Mouse (Mus musculus) right cerebral cortex, adult 18-20 months (tissue): ENCODE measurements around the gene S100a6.

ENCODE experiments used
- DNase-seq: peaks from one replicate; pipeline ENCODE4 v3.0.0; 2022; ENCODE audit warnings: mixed read lengths

S100a6 gene

DNA sequence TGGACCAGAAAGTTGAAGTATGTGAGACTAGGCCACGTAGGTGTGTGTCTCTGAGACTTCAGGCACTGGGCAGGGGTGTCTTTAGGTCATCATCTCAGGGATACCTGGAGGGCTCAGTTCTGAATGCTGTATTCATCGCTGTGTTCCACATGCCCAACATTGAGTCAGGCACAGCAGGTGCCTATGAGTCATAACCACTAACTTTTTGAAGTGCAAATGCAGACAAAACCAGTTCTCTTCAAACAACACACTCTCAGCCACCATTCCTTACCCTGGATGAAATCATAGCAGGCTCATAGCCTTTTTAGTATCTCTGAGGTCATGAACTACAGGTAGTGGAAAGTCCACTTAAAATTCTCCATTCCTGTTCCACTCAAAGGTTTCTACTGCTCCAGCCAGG is 16.6 kb downstream of the S100a6 start:
- no peak for DNase-seq

DNA sequence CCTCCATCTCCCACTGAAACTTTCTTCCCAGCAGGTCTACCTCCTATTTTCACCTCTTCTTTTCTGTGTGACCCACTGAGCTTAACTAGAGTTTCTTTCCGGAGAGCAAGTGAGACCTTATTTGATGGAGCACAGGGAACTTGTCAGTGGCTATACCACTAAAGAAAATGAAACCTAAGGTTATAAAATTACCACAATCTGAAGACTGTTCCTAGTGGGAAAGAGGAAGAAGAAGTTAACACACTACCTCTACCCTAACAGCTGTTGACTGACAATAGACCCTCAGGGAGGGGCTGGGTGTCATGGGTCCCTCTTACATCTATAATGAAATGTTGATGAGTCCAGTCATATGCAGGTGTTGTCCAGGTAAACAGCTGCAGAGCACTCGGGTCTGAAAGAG is 19.3 kb downstream of the S100a6 start:
- no peak for DNase-seq

DNA sequence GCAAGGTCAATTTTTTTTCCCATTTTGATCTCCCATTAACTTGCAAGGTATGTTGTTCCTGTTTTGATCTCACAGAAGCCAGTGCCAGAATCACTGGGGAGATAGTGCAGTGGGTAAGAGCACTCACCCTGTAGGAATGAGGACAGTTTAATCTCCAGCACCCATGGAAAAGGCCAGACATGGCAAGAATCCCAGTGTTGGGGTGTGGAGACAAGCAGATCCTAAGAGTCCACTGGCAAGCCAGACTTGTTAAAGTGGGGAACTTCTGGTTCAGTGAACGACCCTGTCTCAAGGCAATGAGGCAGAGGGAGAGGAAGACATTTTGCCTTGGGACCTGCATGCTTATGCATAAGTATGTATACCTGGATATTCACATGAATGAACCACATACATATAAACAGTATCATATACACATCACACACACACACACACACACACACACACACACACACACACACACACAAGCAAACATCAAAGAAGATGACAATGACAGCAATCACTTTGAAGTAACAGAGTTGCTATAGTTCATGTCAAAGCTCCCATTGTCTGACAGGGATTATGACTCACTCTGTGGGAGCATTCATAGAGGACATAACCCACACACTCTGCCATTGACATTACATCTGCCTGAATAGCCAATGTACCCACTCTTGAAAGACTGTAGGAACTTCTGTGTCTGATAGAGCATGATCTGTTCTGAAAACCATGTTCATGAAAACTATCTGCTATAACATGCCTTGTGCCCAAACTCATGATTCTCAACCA is 26.0 kb downstream of the S100a6 start:
- DNase-seq = no peak

DNA sequence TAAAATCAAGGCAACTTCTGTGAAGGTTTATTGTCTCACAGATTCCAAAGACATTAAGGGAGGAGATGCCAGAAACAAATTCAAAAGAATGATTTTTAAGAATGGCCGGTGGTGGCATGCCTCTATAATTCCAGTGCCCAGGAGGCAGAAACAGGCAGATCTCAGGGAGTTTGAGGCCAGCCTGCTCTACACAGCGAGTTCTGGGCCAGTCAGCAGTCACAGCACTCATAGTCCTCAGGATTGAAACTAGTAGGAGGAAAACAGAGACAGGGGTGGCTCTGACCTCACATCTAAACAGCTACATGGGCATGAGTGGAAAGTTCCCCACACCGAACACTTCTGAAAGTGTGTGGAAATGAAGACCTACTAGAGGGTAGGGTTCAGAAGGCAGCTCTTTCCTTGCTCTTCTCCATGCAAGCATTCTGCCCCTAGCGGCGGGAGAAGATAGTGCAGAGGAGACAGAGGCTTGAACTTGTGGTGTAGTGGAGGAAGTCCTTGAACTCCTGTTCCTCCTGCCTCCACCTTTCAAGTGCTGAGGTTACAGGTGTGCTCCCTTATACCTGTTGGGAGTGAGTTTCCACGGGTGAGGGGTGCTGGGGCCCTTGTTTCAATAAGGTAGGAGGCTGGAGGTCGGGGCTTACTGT is 27.0 kb downstream of the S100a6 start:
- DNase-seq = no peak

DNA sequence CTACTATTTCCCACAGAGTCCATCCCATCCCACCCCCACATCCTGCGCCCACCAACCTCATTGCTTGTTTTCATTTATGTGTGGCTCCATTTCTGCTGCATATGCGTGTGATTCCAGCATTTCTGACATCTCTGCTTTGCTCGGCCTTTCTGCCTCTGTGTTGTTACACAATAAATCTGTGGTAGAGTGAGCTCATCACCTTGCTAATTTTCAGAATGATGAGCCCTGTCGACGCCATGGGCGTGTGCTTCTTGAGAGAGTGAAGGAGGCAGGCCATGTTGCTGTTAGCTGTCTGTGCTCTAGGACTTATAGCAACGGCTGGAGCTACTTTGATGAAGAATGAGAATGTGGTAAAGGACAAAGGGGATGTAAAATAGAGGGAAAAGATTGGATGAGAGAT is 28.3 kb downstream of the S100a6 start:
- no peak for DNase-seq

DNA sequence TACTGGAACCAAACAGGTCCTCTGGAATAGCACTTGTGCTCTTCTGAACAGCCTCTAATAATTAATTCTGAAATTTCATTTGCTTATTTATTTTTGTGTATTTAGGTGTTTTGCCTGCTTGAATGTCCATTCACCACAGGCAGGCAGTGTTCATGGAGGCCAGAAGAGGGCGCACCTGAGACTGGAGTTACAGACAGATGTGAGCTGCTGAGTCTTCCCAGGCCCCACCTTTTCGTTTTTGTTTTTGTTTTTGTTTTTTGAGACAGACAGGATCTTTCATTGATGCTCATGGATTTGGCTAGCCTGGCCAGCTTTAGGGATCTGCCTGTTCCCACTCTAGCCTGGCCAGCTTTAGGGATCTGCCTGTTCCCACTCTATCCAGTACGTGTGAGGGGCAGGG is 31.5 kb downstream of the S100a6 start:
- peak; percentile 33 for DNase-seq

DNA sequence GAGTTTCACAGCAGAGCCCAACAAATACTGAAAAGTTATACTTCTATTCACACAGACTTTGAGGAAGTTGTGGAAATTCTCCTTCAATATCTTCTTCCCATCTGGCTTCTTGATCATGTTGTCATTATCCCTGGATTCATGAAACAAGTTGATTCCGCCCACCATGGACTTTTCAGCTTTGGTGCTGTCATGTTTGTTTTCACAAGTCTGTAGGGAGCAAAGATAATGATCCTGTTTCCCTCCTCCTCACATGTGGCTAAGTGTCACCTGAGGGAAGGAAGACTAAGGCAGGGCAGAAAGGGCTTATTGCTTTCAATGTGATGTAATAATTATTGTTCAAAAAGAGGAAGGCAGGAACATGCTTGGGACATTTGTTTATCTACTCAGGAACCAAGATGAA is 34.6 kb downstream of the S100a6 start:
- no peak for DNase-seq

DNA sequence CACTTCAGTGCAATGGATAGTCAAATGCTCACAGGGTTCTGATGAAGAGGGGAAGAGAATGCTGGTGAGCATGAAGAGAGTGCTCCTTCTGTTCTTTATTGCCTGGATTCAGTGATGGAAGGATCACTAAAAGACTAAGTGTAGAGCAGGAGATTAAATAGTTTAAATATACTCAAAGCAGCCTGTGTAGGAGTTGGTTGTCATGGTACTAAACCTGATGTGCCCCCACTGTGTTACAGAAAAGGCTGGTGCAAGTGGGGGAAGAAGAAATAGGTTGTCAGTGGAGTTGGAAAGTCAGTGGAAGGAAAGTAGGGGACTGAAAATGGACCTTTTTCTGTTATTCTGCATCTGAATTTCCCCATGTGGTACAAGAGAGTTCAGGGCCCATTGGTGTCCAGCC is 36.3 kb downstream of the S100a6 start:
- peak; percentile 42 for DNase-seq

DNA sequence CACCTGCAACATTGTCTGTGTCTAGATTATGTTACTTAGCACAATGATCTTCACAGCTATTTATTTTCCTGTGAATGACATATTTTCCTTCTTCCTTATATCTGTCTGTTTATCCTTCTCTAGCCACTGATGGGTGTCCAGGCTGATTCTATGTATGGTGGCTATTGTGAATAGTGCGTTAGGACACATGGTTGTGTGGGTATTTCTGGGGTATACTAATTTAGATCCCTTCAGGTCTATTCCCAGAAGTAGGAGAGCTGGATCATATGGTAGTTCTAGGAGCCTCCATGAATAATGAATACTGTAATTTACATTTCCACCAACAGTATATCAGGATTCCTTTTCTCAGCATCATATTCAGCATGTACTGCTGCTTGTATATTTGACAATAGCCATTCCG is 37.1 kb downstream of the S100a6 start:
- DNase-seq = no peak

DNA sequence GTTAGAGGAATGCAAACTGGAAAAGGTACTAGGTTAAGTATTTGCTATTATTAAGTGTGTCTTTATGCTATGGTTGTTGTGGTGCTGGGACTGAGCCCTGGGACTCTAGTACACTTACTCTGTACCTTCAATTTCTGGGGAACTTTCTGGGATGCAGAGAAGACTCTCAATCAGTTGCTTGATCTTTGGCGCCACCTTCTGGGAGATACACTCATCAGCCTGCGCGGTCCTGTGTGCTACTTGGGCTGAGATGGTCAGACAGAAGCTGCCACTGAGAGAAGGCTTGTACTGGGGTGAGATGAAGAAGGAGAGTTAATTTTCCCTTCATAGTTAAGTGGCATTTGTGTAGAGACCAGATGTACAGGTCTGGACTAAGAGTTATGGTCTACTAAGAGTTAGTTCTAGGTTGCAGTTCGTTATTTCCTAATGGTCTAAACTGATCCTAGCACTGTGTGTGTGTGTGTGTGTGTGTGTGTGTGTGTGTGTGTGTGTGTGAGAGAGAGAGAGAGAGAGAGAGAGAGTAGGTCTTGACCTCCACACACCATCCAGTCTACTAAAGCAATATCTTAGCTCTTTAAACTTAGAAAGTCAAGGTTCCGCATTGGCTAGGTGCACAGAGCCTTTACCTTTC is 40.3 kb downstream of the S100a6 start:
- peak; percentile 82 for DNase-seq

DNA sequence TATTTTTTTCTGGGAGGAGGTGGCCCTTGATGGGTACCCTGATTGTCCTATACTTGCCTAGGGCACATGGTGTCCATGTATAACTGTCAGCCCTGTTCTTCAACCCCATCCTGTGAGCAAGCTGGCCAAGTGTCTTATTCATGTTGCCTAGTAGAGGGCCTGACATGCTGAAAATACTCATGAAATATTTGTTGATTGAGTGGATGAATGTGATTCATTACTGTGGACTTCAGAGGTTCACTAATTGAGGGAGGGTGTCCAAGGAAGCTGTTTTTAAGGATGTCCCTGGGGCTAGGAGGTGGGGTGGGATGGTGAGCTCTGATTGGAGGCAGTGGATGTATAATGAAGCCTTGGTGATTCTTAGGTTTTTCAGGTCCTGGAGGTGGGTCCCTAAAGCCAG is 41.0 kb downstream of the S100a6 start, which contains the start of gene S100a7a:
Gene S100a7a, plus strand, starts transcription at position 301 of the 400 bp plus-strand sequence.
- DNase-seq = no peak

DNA sequence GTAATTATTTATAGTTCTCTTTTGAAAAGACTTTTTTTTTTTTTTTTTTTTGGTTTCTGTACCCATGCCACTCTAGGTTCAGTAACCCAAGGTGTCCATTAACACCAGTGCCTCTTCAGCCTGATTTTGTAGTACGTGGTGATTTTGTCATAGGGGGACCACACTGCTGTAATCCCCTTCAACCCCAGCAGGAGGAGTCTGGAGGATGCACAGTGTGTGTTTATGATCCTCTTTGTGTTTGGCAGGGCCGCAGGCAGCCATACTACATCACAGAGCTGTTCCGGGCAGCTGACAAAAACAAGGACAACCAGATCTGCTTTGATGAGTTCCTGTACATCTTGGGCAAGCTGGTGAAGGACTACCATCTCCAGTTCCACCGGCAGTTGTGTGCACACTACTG is 44.7 kb downstream of the S100a6 start:
- DNase-seq = no peak

DNA sequence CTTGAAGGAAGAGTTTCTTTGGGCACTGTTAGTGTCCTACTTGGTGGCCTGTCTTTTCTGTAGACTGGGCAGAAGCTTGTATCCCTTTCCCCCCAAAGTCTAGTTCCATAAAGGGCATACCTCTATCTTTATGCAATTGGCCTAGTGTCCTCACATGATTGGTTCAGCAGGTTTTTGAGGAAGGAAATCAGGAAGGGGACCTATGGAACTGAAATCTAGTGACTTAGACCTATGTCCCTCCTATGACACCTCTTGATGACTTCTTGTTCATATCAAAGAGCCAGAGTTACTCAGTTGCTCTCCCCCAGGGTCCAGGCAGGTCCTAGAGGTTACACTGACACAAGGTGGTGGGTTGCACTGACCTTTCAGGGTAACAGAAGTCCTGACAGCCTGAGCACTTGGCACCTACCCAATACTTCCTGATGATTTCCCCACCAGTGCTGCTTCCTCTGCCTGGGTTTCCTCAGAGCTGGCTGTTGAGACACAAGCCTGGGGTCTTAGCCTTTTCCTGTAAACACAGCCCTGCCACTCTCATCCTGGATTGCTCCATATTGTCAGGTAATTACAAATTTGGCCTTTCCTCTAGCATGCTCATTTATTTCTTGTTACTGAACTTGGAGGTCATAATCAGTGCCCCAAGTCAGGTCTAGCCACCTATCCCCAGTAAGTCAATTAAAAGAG is 46.8 kb downstream of the S100a6 start:
- DNase-seq = no peak

DNA sequence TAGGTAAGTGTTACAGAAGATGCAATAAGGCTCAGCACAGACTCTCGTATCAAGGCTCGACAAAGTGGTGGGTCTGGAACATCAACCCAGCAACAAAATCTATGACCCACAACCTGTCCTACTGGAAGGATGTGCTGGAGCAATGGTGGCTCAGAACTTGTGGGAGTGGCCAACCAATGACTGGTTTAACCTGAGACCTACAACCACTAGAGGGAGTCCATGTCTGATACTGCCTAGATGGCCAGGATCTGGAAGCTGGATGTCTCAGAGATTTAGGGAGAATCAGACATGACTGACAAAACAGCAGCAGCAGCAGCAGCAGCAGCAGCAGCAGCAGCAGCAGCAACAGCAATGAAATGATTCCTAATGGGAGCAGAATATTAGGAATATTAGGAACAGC is 51.5 kb downstream of the S100a6 start:
- no peak for DNase-seq

DNA sequence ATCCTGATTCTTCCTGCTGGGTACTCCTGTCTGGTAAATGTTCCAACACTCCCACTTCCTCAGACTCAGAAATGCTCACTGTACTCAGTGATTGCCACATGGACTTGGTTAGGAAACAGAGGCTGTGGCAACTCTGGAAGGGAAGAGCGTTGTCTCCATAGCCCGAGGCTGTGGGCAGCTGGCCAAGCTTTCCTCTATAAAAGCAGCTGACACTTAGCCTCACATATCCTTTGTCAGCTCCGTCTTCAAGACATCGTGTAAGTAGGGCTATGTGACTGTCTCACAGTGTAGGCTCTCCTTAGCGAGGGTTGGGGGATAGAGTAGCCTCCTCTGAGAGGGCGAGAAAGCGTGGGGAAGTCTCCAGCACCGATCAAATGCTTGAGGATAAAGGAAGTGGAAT is 56.2 kb downstream of the S100a6 start, which contains the start of gene S100a8:
Gene S100a8, plus strand, starts transcription at position 133 of the 400 bp plus-strand sequence.
- DNase-seq = no peak
